Comparison of ENCODE assay signal across 13 mouse cellular contexts in genomic region chr10:53335974-53336373, GRCm38 (mm10). TPM values are rescaled to one million over a fixed set of nuclear protein-coding genes. Genes with fewer than 3 reads are reported as not detected.
DNase-seq lines count a peak whose midpoint lies in the region; ATAC-seq and TF ChIP-seq lines count a peak whose summit lies in the region.
"Had no signal": no experiment of that assay in that cellular context is flagged by ENCODE, and none has a peak within 500 bp of the region (broad histone marks: within the 10 kb centered on the region; RNA-seq: fewer than 3 reads in every experiment).

No protein-coding gene starts in this region.

- ATAC-seq in liver, embryonic 11.5 days (replicated peaks; ENCODE audit: low FRiP score), result peak; percentile 64; the same call in 1 of the 2 replicates
- peak; percentile 38 to 45; a peak in 3 of 4 replicates for ATAC-seq in hematopoietic stem cell, adult 5-6 weeks (replicated peaks in 1 of 2; ENCODE audit: insufficient read depth in 1 of 2, low FRiP score in 2 of 2, low TSS enrichment in 1 of 2, low read depth in 1 of 2, poor library complexity in 2 of 2, severe bottlenecking in 2 of 2)
- ATAC-seq in stomach, embryonic 15.5 days (ENCODE audit: insufficient read depth, low FRiP score, low read depth), result peak; percentile 73
- ATAC-seq in forebrain, embryonic 15.5 days (replicated peaks), result no peak
- ATAC-seq: lung, postnatal 0 days had no signal

- DNase-seq in heart, adult 2 months, result no peak
- no peak for DNase-seq in heart, postnatal 14 days
- DNase-seq in liver, embryonic 11.5 days (ENCODE audit: low spot score), result no peak
- no peak for DNase-seq in liver
- no peak for DNase-seq in layer of hippocampus, adult 8-10 months (ENCODE audit: low spot score in 2 of 2)
- DNase-seq: adrenal gland, postnatal 25 days; cerebellum, adult 11-12 months had no signal

- peak overlapping the region; percentile 38; the same call in 1 of the 2 replicates for H3K9ac ChIP-seq in heart, adult 2 months (ENCODE audit: low read depth, low read length)
- H3K9ac ChIP-seq in liver, embryonic 11.5 days (ENCODE audit: low read depth, low read length), result no peak overlapping the region
- no peak overlapping the region for H3K9ac ChIP-seq in stomach, embryonic 15.5 days
- no peak overlapping the region for H3K9ac ChIP-seq in forebrain, embryonic 15.5 days (replicated peaks)

- intact Hi-C loops in heart, adult 2 months (cut with DNase I), result loop anchor here (1.0 kb wide), 1 partner anchor 12 kb away; no protein-coding TSS in a partner anchor
- intact Hi-C loops in heart, postnatal 14 days (cut with DNase I), result no loop called here

- TF ChIP-seq CTCF in heart, adult 2 months (IDR thresholded peaks at IDR 0.05), result no peak

- TF ChIP-seq POLR2A in heart, adult 2 months (IDR thresholded peaks at IDR 0.05; ENCODE audit: insufficient read depth, low read depth, low read length), result no peak

- H3K27ac ChIP-seq in heart, adult 2 months, result peak overlapping the region; percentile 88
- H3K27ac ChIP-seq in liver, embryonic 11.5 days (ENCODE audit: low read depth, low read length), result no peak overlapping the region
- H3K27ac ChIP-seq in stomach, embryonic 15.5 days, result peak overlapping the region; percentile 31; the same call in 1 of the 2 replicates
- no peak overlapping the region for H3K27ac ChIP-seq in forebrain, embryonic 15.5 days (replicated peaks)
- H3K27ac ChIP-seq: kidney, postnatal 0 days had no signal

- no peak overlapping the region for H3K4me2 ChIP-seq in liver, embryonic 11.5 days
- no peak overlapping the region for H3K4me2 ChIP-seq in stomach, embryonic 15.5 days
- H3K4me2 ChIP-seq in forebrain, embryonic 15.5 days (replicated peaks), result no peak overlapping the region

- H3K79me2 ChIP-seq in heart, adult 2 months (replicated peaks; ENCODE audit: control insufficient read depth, insufficient read depth, low read length), result peaks cover 4% of the 10 kb centered on the region; the same call in 1 of the 2 replicates

- no peak for TF ChIP-seq EP300 in heart, adult 2 months (IDR thresholded peaks at IDR 0.05; ENCODE audit: insufficient read depth, low read depth, low read length)

- H3K4me1 ChIP-seq in heart, adult 2 months (ENCODE audit: control insufficient read depth, insufficient read depth, low read length), result peaks cover 14% of the 10 kb centered on the region
- peaks cover 12% of the 10 kb centered on the region for H3K4me1 ChIP-seq in liver, embryonic 11.5 days (replicated peaks; ENCODE audit: control insufficient read depth, insufficient read depth, low read length)
- H3K4me1 ChIP-seq in stomach, embryonic 15.5 days, result peaks cover 3% of the 10 kb centered on the region; the same call in 1 of the 2 replicates
- H3K4me1 ChIP-seq in forebrain, embryonic 15.5 days, result peaks cover 9% of the 10 kb centered on the region; the same call in 1 of the 2 replicates

- no peaks in the 10 kb centered on the region for H3K27me3 ChIP-seq in heart, adult 2 months (ENCODE audit: control insufficient read depth, insufficient read depth, low read length)
- no peaks in the 10 kb centered on the region for H3K27me3 ChIP-seq in liver, embryonic 11.5 days (replicated peaks; ENCODE audit: control insufficient read depth, insufficient read depth, low read length)
- H3K27me3 ChIP-seq in stomach, embryonic 15.5 days (replicated peaks), result no peaks in the 10 kb centered on the region
- H3K27me3 ChIP-seq in forebrain, embryonic 15.5 days, result no peaks in the 10 kb centered on the region

- H3K4me3 ChIP-seq in heart, adult 2 months, result peak overlapping the region; percentile 47
- no peak overlapping the region for H3K4me3 ChIP-seq in liver, embryonic 11.5 days (ENCODE audit: low read depth, low read length)
- H3K4me3 ChIP-seq in stomach, embryonic 15.5 days (replicated peaks), result no peak overlapping the region
- no peak overlapping the region for H3K4me3 ChIP-seq in forebrain, embryonic 15.5 days

- H3K36me3 ChIP-seq in heart, adult 2 months (ENCODE audit: control insufficient read depth, insufficient read depth, low read length), result peaks cover 38% of the 10 kb centered on the region
- no peaks in the 10 kb centered on the region for H3K36me3 ChIP-seq in liver, embryonic 11.5 days (ENCODE audit: control insufficient read depth, insufficient read depth, low read length)
- H3K36me3 ChIP-seq in stomach, embryonic 15.5 days, result no peaks in the 10 kb centered on the region
- no peaks in the 10 kb centered on the region for H3K36me3 ChIP-seq in forebrain, embryonic 15.5 days

- WGBS in heart, adult 2 months, result 67% methylated on average over 3 of the region's 3 CpGs
- WGBS in liver, embryonic 11.5 days, result 71% methylated on average over 3 of the region's 3 CpGs
- 67% methylated on average over 3 of the region's 3 CpGs for WGBS in stomach, embryonic 15.5 days
- 91% methylated on average over 3 of the region's 3 CpGs for WGBS in forebrain, embryonic 15.5 days

- no peaks in the 10 kb centered on the region for H3K9me3 ChIP-seq in liver, embryonic 11.5 days (ENCODE audit: control insufficient read depth, low read length)
- H3K9me3 ChIP-seq in stomach, embryonic 15.5 days, result no peaks in the 10 kb centered on the region
- H3K9me3 ChIP-seq in forebrain, embryonic 15.5 days, result no peaks in the 10 kb centered on the region

RNA-seq across cellular contexts. Expression of gene Pln, which starts 1.5 kb away (rescaled TPM):
- total RNA-seq in heart, adult 2 months (2021), result 1,000 to 10,000 TPM; 5,608 to 7,152 TPM
- 9,883 and 19,352 TPM in 2 replicates for polyA plus RNA-seq in heart, adult 2 months (2012; rRNA removed)
- 1,000 to 10,000 TPM; 4,906 to 5,350 TPM for total RNA-seq in heart, postnatal 14 days (2021)
- polyA plus RNA-seq in liver, embryonic 11.5 days (2014; fragmentation: Nextera tagmentation; extraction: Ambion mirVana), result 0.94 and 2.5 TPM in 2 replicates
- total RNA-seq in hematopoietic stem cell, adult 5-6 weeks (2017), result 0.10 and 0.56 TPM in 2 replicates
- polyA plus RNA-seq in stomach, embryonic 15.5 days (2015; fragmentation: Nextera tagmentation; extraction: Ambion mirVana), result 5.5 TPM in 2 replicates
- 1.9 and 2.6 TPM in 2 replicates for polyA plus RNA-seq in forebrain, embryonic 15.5 days (2015; fragmentation: Nextera tagmentation; extraction: Ambion mirVana)
- total RNA-seq in layer of hippocampus, adult 8-10 months (2022), result 1 to 10 TPM in 3 of 4 experiments, under 1 TPM in 1; 0.87 to 2.3 (median 1.2) TPM
- total RNA-seq: ES-E14 had no signal

RNA-seq across cellular contexts. Expression of gene Cep85l, which starts 43.8 kb away (rescaled TPM):
- 10 to 100 TPM; 16.2 to 16.5 TPM for total RNA-seq in heart, adult 2 months (2021)
- 4.3 and 8.3 TPM in 2 replicates for polyA plus RNA-seq in heart, adult 2 months (2012; rRNA removed)
- total RNA-seq in heart, postnatal 14 days (2021), result 10 to 100 TPM; 18.8 to 21.0 TPM
- polyA plus RNA-seq in liver, embryonic 11.5 days (2014; fragmentation: Nextera tagmentation; extraction: Ambion mirVana), result 2.6 and 3.0 TPM in 2 replicates
- total RNA-seq in hematopoietic stem cell, adult 5-6 weeks (2017), result 28.1 and 33.0 TPM in 2 replicates
- 4.8 and 5.1 TPM in 2 replicates for polyA plus RNA-seq in stomach, embryonic 15.5 days (2015; fragmentation: Nextera tagmentation; extraction: Ambion mirVana)
- polyA plus RNA-seq in forebrain, embryonic 15.5 days (2015; fragmentation: Nextera tagmentation; extraction: Ambion mirVana), result 9.0 and 10.1 TPM in 2 replicates
- 10 to 100 TPM; 22.7 to 24.3 (median 23.8) TPM for total RNA-seq in layer of hippocampus, adult 8-10 months (2022)

Comparison
In these comparisons a context has a peak if more than half of its experiments do, and no peak if none do; other contexts are left out.
1. H3K27ac ChIP-seq: peak in heart, adult 2 months (single experiment) and stomach, embryonic 15.5 days (single experiment); none in liver, embryonic 11.5 days (single experiment) and forebrain, embryonic 15.5 days (single experiment).
2. RNA of gene Pln, which starts 1.5 kb away (total RNA-seq): 5,608 to 7,152 TPM in heart, adult 2 months and 4,906 to 5,350 TPM in heart, postnatal 14 days; 0.87 to 2.3 TPM in layer of hippocampus, adult 8-10 months and 0.10 to 0.56 TPM in hematopoietic stem cell, adult 5-6 weeks; every median in the first group is over 1,000 times any median in the second.